In the genomic region with DNA sequence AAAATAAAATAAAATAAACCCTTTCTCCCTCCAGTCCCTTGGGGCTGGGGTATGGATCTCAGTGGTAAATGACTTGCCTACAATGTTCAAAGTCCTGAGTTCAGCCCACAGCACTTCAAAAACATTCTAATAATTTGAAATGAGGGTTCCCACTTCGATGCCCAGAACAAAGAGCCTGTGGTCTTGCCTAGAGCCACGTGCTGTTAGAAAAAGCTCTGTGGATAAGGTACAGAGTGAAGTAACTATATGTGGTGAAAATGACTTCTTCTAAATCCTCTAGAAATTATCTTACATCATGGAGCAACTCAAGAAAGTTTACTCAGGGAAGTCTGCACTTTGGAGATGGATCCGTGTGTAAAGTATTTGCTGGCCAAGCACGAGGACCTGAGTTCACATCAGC, we compare ENCODE assay signal across 22 mouse cellular contexts. TPM values are rescaled to one million over a fixed set of nuclear protein-coding genes. Genes with fewer than 3 reads are reported as not detected.
DNase-seq lines count a peak whose midpoint lies in the region; ATAC-seq and TF ChIP-seq lines count a peak whose summit lies in the region.
"Had no signal": no experiment of that assay in that cellular context is flagged by ENCODE, and none has a peak within 500 bp of the region (broad histone marks: within the 10 kb centered on the region; RNA-seq: fewer than 3 reads in every experiment).

No protein-coding gene starts in this region.

- no peak for DNase-seq in thymus, adult 2 months
- DNase-seq in thymus, adult 18-20 months: no peak
- DNase-seq in liver, embryonic 13.5 days: no peak
- DNase-seq in liver, postnatal 0 days: no peak
- DNase-seq in frontal cortex, postnatal 14 days (ENCODE audit: low spot score in 2 of 2): no peak
- DNase-seq: adrenal gland, adult 2 months; adrenal gland, postnatal 25 days; cerebellum, adult 11-12 months; cerebellum, adult 9-10 months; cerebellum, postnatal 25 days; forebrain, postnatal 0 days; gastrocnemius, adult 2 months; gastrocnemius, postnatal 25 days; heart, adult 11 months; heart, postnatal 10 days had no signal

- ATAC-seq in erythroblast, adult 5-6 weeks (replicated peaks; ENCODE audit: low FRiP score, poor library complexity, severe bottlenecking): no peak
- ATAC-seq in liver, embryonic 13.5 days (ENCODE audit: low read depth): no peak
- ATAC-seq in liver, postnatal 0 days: peak; percentile 2; the same call in 1 of the 2 replicates
- ATAC-seq in hindbrain, embryonic 12.5 days (ENCODE audit: low FRiP score): no peak
- ATAC-seq: forebrain, embryonic 13.5 days; forebrain, postnatal 0 days had no signal

- WGBS in thymus, adult 2 months: 46% methylated on average over 4 of the region's 4 CpGs
- whole genome bisulfite sequencing in liver, embryonic 13.5 days (ENCODE audit: insufficient replicate concordance): 34% methylated on average over 4 of the region's 4 CpGs
- WGBS in liver, postnatal 0 days (ENCODE audit: insufficient replicate concordance): 46% methylated on average over 4 of the region's 4 CpGs
- whole genome bisulfite sequencing in hindbrain, embryonic 12.5 days: 82% methylated on average over 4 of the region's 4 CpGs

- H3K4me3 ChIP-seq in erythroblast, embryonic 14.5 days (replicated peaks): peak overlapping the region; percentile 21
- no peak overlapping the region for H3K4me3 ChIP-seq in thymus, adult 2 months (ENCODE audit: control insufficient read depth, insufficient read depth, low read length)
- no peak overlapping the region for H3K4me3 ChIP-seq in liver, embryonic 13.5 days (replicated peaks)
- H3K4me3 ChIP-seq in liver, postnatal 0 days (ENCODE audit: low read depth, low read length): no peak overlapping the region
- H3K4me3 ChIP-seq in hindbrain, embryonic 12.5 days: no peak overlapping the region
- H3K4me3 ChIP-seq: embryonic facial prominence, embryonic 12.5 days; forebrain, embryonic 13.5 days; gastrocnemius, adult 2 months had no signal

- peaks cover 67% of the 10 kb centered on the region for H3K4me1 ChIP-seq in erythroblast, embryonic 14.5 days (ENCODE audit: control insufficient read depth)
- peaks cover 35% of the 10 kb centered on the region for H3K4me1 ChIP-seq in thymus, adult 2 months (replicated peaks; ENCODE audit: control insufficient read depth, insufficient read depth, low read length)
- peaks cover 64% of the 10 kb centered on the region for H3K4me1 ChIP-seq in liver, embryonic 13.5 days (replicated peaks)
- H3K4me1 ChIP-seq in liver, postnatal 0 days (ENCODE audit: insufficient read depth): peaks cover 37% of the 10 kb centered on the region
- H3K4me1 ChIP-seq in hindbrain, embryonic 12.5 days: 0 out of 2 replicates have a peak, but pooled peaks cover 3% of the 10 kb centered on the region
- H3K4me1 ChIP-seq: embryonic facial prominence, embryonic 12.5 days; forebrain, embryonic 13.5 days had no signal

- no peaks in the 10 kb centered on the region for H3K9me3 ChIP-seq in erythroblast, embryonic 14.5 days (ENCODE audit: control insufficient read depth, low read length)
- H3K9me3 ChIP-seq in liver, embryonic 13.5 days (replicated peaks): no peaks in the 10 kb centered on the region
- no peaks in the 10 kb centered on the region for H3K9me3 ChIP-seq in liver, postnatal 0 days (ENCODE audit: low read length)
- H3K9me3 ChIP-seq in hindbrain, embryonic 12.5 days (replicated peaks): no peaks in the 10 kb centered on the region
- H3K9me3 ChIP-seq: embryonic facial prominence, embryonic 12.5 days; forebrain, embryonic 13.5 days; G1E had no signal

- no peak for TF ChIP-seq POLR2A in thymus, adult 2 months (IDR thresholded peaks at IDR 0.05; ENCODE audit: control insufficient read depth, extremely low read depth, insufficient read depth, low read length, poor library complexity)

- no peaks in the 10 kb centered on the region for H3K36me3 ChIP-seq in erythroblast, embryonic 14.5 days (ENCODE audit: control insufficient read depth)
- no peaks in the 10 kb centered on the region for H3K36me3 ChIP-seq in thymus, adult 2 months (ENCODE audit: control insufficient read depth, insufficient read depth, low read length)
- no peaks in the 10 kb centered on the region for H3K36me3 ChIP-seq in liver, embryonic 13.5 days
- no peaks in the 10 kb centered on the region for H3K36me3 ChIP-seq in liver, postnatal 0 days (replicated peaks; ENCODE audit: insufficient read depth, low read length)
- no peaks in the 10 kb centered on the region for H3K36me3 ChIP-seq in hindbrain, embryonic 12.5 days
- H3K36me3 ChIP-seq: embryonic facial prominence, embryonic 12.5 days had no signal

- no peaks in the 10 kb centered on the region for H3K27me3 ChIP-seq in erythroblast, embryonic 14.5 days (ENCODE audit: control insufficient read depth)
- H3K27me3 ChIP-seq in thymus, adult 2 months (ENCODE audit: control insufficient read depth, insufficient read depth, low read length): no peaks in the 10 kb centered on the region
- H3K27me3 ChIP-seq in liver, embryonic 13.5 days: no peaks in the 10 kb centered on the region
- no peaks in the 10 kb centered on the region for H3K27me3 ChIP-seq in liver, postnatal 0 days (ENCODE audit: insufficient read depth, low read length)
- H3K27me3 ChIP-seq in hindbrain, embryonic 12.5 days: no peaks in the 10 kb centered on the region
- H3K27me3 ChIP-seq: embryonic facial prominence, embryonic 12.5 days; forebrain, embryonic 13.5 days had no signal

- no peak for TF ChIP-seq CTCF in thymus, adult 2 months (IDR thresholded peaks at IDR 0.05; ENCODE audit: borderline replicate concordance, control insufficient read depth, extremely low read depth, insufficient read depth, low read length, poor library complexity)
- TF ChIP-seq CTCF in liver, postnatal 0 days (IDR thresholded peaks at IDR 0.05; ENCODE audit: low read depth): no peak

- H3K9ac ChIP-seq in liver, embryonic 13.5 days: peak overlapping the region; percentile 46; the same call in 1 of the 2 replicates
- H3K9ac ChIP-seq in liver, postnatal 0 days (replicated peaks): no peak overlapping the region; the same call in 1 of the 2 replicates
- no peak overlapping the region for H3K9ac ChIP-seq in hindbrain, embryonic 12.5 days
- H3K9ac ChIP-seq: embryonic facial prominence, embryonic 12.5 days; forebrain, embryonic 13.5 days; forebrain, postnatal 0 days; hindbrain, embryonic 14.5 days had no signal

- peak overlapping the region; percentile 29; the same call in 1 of the 2 replicates for H3K27ac ChIP-seq in thymus, adult 2 months (ENCODE audit: control insufficient read depth, insufficient read depth, low read length)
- H3K27ac ChIP-seq in liver, embryonic 13.5 days: peak overlapping the region; percentile 86
- peak overlapping the region; percentile 70 for H3K27ac ChIP-seq in liver, postnatal 0 days (ENCODE audit: low read depth)
- H3K27ac ChIP-seq in hindbrain, embryonic 12.5 days: no peak overlapping the region
- H3K27ac ChIP-seq: embryonic facial prominence, embryonic 12.5 days; forebrain, embryonic 13.5 days; gastrocnemius, adult 2 months; hindbrain, embryonic 14.5 days had no signal

- TF ChIP-seq EP300 in liver, postnatal 0 days (IDR thresholded peaks at IDR 0.05; ENCODE audit: low read depth): no peak

- peak overlapping the region; percentile 52 for H3K4me2 ChIP-seq in liver, embryonic 13.5 days
- peak overlapping the region; percentile 52 for H3K4me2 ChIP-seq in liver, postnatal 0 days (ENCODE audit: low read depth, low read length)
- H3K4me2 ChIP-seq in hindbrain, embryonic 12.5 days (replicated peaks): no peak overlapping the region
- H3K4me2 ChIP-seq: embryonic facial prominence, embryonic 12.5 days; forebrain, embryonic 13.5 days; hindbrain, embryonic 14.5 days had no signal

RNA-seq across cellular contexts. Expression of gene Rnf130, which starts 43.1 kb away (rescaled TPM):
- 0.14 and 0.26 TPM in 2 replicates for polyA plus RNA-seq in erythroblast, embryonic 14.5 days (2012)
- total RNA-seq in erythroblast, adult 5-6 weeks (2015; ENCODE audit: low replicate concordance): 78.8 and 84.9 TPM in 2 replicates
- total RNA-seq in erythroblast, adult 5-6 weeks (2017; ENCODE audit: low replicate concordance): 45.4 and 63.6 TPM in 2 replicates
- 30.3 and 41.1 TPM in 2 replicates for polyA plus RNA-seq in thymus, adult 2 months (2012; rRNA removed)
- polyA plus RNA-seq in liver, embryonic 13.5 days (2015; fragmentation: Nextera tagmentation; extraction: Ambion mirVana): 30.6 and 35.5 TPM in 2 replicates
- 75.0 and 82.0 TPM in 2 replicates for polyA plus RNA-seq in liver, postnatal 0 days (2015; fragmentation: Nextera tagmentation; extraction: Ambion mirVana)
- 84.2 and 84.3 TPM in 2 replicates for polyA plus RNA-seq in hindbrain, embryonic 12.5 days (2016; fragmentation: Nextera tagmentation; extraction: Ambion mirVana)

Comparison
In these comparisons a context has a peak if more than half of its experiments do, and no peak if none do; other contexts are left out.
1. RNA of gene Rnf130, which starts 43.1 kb away (polyA plus RNA-seq): 84.2 to 84.3 TPM in hindbrain, embryonic 12.5 days, 75.0 to 82.0 TPM in liver, postnatal 0 days, 30.6 to 35.5 TPM in liver, embryonic 13.5 days and 30.3 to 41.1 TPM in thymus, adult 2 months; 0.14 to 0.26 TPM in erythroblast, embryonic 14.5 days; every median in the first group is over 10 times any median in the second.